Mouse (Mus musculus) left cerebral cortex, adult 18-20 months (tissue): ENCODE measurements around the gene Efhb. TPM values are rescaled to one million over a fixed set of nuclear protein-coding genes. Genes with fewer than 3 reads are reported as not detected.

ENCODE experiments used
- DNase-seq, 2 experiments: peaks; one replicate each; pipeline ENCODE4 v3.0.0; 2021 to 2022; ENCODE audit warnings: low spot score in 2 of 2, mixed read lengths in 1 of 2
- total RNA-seq, 2 experiments: library from RNA; stranded (reverse); gene quantifications; 2 replicates each; pipeline ENCODE4 v1.2.3; 2021

The Efhb gene
- total RNA-seq, 2 experiments from 2014 or later = not detected

- no peak for DNase-seq
These were observed 99.0 kb downstream of the Efhb start for GRCm38 (mm10) chr17:53364111-53364510.

Other genes starting within 250 kb of the Efhb start
- gene Rab5a, start 15.9 kb upstream of the Efhb start, total RNA-seq = 100 to 1,000 TPM; 126 to 128 TPM
- not detected for gene Pp2d1, start 76.1 kb upstream of the Efhb start, total RNA-seq
- 10 to 100 TPM; 20.6 to 21.3 TPM for gene Kat2b, start 103.5 kb upstream of the Efhb start, total RNA-seq
- under 1 TPM; 0.12 TPM for gene Sgo1, start 226.0 kb upstream of the Efhb start, total RNA-seq